Comparison of ENCODE assay signal across 15 mouse cellular contexts in the genomic region with DNA sequence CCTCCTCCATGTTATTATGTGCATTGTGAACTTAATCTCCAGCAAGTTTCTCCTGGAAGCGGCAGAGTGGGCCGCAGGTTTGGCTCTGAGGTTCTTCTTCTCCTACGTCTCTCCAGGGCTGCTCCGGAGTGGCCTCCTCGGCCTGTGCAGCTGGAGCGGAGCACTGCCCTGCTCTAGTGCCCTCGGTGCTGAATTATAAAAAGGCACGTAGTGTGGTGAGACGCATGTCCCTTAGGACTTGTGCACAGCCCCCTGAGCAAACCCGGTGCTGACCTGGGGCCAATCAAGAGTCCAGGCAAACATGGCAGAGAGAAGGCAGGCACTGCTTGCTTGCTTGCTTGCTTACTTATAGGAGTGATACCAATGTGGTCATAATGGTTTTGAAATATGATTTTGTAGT.
"Had no signal": no experiment of that assay in that cellular context is flagged by ENCODE, and none has a peak within 500 bp of the region (broad histone marks: within the 10 kb centered on the region; RNA-seq: fewer than 3 reads in every experiment).

No protein-coding gene starts in this region.

- H3K9me3 ChIP-seq: neural tube, embryonic 15.5 days; stomach, embryonic 15.5 days had no signal

- DNase-seq: retina, postnatal 1 day; right cerebral cortex, adult 18-20 months; right cerebral cortex, postnatal 14 days; right cerebral cortex, postnatal 25 days; right cerebral cortex, postnatal 4 days; spleen, adult 18-20 months; thymus, adult 18-20 months; thymus, adult 2 months; thymus, postnatal 14 days; thymus, postnatal 25 days; thymus, postnatal 36 days; thymus, postnatal 4 days had no signal

- H3K4me2 ChIP-seq: neural tube, embryonic 15.5 days; stomach, embryonic 15.5 days had no signal

- H3K4me1 ChIP-seq: neural tube, embryonic 15.5 days; stomach, embryonic 15.5 days had no signal

- H3K27ac ChIP-seq: neural tube, embryonic 15.5 days; stomach, embryonic 15.5 days; stomach, postnatal 0 days had no signal

- H3K9ac ChIP-seq: neural tube, embryonic 15.5 days; stomach, embryonic 15.5 days had no signal

- H3K4me3 ChIP-seq: neural tube, embryonic 15.5 days; stomach, embryonic 15.5 days had no signal

- H3K27me3 ChIP-seq: neural tube, embryonic 15.5 days; stomach, embryonic 15.5 days had no signal
